Mouse (Mus musculus) embryo, embryonic 10 days (tissue): ENCODE measurements around the gene Ralgps2.

Source experiments
- DNase-seq: peaks from one replicate; pipeline ENCODE4 v3.0.0-alpha.2; 2015; ENCODE audit warnings: low spot score

Gene Ralgps2

DNA sequence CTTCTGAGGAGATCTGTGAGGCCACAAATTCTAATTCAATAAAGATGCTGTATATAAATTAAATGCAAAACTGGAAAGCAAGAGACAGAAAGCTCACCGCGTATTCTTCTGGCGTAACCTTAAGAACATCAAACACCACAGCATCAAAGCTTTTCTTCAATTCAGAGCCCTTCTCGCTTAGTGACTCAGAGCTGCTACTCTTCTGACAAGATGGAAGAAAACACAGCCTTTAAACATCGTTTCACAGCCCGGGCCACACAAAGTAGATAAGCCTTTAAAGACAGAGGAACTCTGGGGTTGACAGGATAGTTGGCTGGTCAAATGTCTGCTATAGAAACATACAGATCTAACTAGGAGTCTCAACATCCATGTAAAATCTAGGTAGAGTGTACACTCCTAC is 37.7 kb downstream of the Ralgps2 start:
- DNase-seq: no peak

GRCm38 (mm10) chr1:156891561-156891960 is 47.9 kb downstream of the Ralgps2 start:
- no peak for DNase-seq

GRCm38 (mm10) chr1:156888830-156889229 is 50.6 kb downstream of the Ralgps2 start:
- no peak for DNase-seq

- no peak for DNase-seq
Measured at GRCm38 (mm10) chr1:156885879-156886278, 53.5 kb downstream of the Ralgps2 start.

DNA sequence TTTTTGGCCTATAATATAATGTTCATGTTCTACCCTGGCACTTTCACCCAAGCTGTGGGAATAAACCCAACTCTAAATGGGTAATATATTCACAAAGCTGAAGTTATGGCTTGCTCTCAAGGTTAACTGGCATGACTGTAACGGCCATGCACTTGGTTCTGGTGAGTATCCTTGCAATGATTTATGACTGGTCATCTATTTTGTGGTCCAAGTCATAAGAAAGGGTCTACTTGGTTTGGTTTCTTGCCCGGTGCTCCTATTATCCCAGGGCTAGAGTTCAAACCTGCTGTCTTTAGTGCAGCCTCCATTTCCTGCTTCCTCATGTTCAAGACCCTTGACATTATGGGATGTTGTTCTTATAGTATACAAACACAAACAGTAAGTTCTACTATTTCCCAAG is 54.6 kb downstream of the Ralgps2 start:
- DNase-seq: no peak

DNA sequence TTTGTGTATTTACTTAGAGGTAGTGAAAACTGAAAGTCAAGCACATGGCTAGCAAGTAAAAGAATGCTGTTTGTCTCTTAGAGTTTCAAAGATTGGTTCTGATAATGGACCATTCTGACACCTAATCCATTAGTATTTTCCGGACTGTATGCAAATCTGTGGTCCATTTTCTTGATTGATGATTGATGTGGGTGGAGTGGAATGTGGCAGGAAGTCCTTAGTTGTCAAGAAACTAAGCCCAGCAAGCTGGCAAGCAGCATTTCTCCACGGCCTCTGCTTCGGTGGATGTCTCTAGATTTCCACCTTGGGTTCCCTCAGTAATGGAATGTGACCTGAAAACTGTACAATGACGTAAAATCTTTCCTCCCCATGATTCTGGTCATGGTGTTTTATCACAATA is 68.8 kb downstream of the Ralgps2 start:
- DNase-seq: no peak

- no peak for DNase-seq
Measured at GRCm38 (mm10) chr1:156870028-156870427, 69.4 kb downstream of the Ralgps2 start.

- DNase-seq: no peak
Measured at GRCm38 (mm10) chr1:156864240-156864639, 75.2 kb downstream of the Ralgps2 start.

- no peak for DNase-seq
Measured at GRCm38 (mm10) chr1:156863726-156864125, 75.7 kb downstream of the Ralgps2 start.

DNA sequence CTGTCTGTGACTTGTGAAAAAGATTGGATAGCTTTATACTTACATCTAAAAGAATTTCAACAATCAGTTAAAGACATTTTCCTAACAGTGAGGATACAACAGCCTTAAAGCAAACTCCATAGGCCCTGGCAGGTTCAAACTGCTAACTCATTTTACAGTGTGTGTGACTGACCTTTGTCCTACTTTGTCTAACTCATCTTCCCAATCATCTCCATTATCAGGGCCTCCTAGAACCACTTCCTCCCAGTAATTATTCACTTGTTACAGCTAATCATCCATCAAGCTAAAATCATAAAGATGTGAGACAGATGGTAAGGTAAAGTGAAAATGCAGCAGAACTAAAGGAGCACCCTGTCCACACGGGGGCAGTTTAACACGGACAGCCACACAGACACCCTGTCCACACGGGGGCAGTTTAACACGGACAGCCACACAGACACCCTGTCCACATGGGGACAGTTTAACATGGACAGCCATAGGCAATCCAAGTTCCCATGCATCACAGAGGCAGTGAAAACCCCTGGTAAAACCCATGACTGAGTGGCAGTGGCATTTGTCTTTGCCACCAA is 77.9 kb downstream of the Ralgps2 start:
- DNase-seq: no peak

DNA sequence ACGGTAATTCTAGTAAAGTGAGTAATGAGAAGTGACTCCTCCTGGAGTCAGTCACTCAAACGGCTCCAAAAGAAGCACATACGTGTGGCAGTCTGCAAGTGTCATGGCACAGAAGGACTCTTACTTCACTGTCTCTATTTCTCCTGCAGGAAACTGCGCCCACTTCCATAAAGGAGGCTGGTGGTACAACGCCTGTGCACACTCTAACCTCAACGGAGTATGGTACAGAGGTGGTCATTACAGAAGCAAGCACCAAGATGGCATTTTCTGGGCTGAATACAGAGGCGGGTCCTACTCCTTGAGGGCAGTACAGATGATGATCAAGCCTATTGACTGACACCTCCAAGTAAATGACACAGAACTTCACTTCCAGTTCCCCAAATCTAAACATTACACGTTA is 79.2 kb downstream of the Ralgps2 start:
- no peak for DNase-seq

- DNase-seq: no peak
Measured at GRCm38 (mm10) chr1:156859711-156860250, 79.6 kb downstream of the Ralgps2 start.

- DNase-seq: no peak
Measured at GRCm38 (mm10) chr1:156859156-156859555, 80.3 kb downstream of the Ralgps2 start.

DNA sequence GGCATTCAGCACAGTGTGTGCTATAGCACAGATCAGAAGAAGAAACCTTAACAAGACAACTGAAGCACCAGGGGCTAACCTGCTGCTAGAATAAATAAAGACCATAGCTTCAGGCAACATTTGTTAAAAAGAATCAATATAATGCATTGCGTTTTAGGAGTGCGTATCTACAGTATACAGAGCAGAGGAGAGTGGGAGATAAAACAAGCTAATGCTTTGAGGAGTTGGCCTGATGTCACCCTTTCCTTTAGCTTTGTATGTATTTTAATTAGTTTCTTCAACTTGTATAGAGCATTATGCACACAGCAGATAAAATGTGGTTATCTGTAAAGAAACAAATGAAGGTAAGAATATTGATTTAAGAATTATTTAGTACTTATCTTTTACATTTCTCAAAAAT is 82.8 kb downstream of the Ralgps2 start:
- no peak for DNase-seq

GRCm38 (mm10) chr1:156854558-156854957 is 84.9 kb downstream of the Ralgps2 start:
- DNase-seq: no peak

DNA sequence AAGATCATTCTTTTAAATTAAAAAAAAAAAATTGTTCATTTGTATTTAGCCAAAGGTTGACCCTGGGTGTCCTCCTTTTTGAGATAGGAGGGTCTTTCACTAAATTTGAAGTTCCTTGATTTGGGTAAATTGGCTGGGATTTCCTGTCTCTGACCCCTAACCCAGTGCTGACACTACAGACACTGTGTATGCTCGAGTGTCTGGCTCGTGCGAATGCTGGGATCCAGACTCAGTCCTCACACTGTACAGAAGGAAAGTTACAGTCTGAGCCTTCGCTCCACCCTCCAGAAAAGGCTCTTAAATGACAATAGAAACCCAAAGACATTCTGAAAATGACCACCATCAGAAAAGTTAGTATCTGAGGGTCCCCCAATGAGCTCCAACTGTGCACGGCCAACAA is 86.6 kb downstream of the Ralgps2 start:
- no peak for DNase-seq

DNA sequence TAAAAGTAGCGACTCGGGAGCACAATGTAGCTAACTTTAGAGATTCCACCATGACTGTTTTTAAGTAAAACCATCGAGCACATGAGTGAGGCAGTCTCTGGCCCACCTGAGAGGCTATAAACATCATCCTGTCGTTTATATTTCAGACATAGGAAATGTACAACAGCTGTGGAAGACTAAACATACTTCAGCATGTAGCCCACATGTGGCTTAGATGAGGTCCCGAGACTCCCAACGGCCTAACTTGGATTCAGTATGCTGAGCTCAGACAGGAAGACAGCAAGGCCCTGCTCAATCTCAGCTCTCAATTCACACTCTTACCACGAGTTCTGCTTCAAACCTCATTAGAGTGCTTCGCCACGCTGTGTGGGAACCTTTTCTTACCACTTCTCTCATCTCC is 87.0 kb downstream of the Ralgps2 start:
- DNase-seq: peak; percentile 43

DNA sequence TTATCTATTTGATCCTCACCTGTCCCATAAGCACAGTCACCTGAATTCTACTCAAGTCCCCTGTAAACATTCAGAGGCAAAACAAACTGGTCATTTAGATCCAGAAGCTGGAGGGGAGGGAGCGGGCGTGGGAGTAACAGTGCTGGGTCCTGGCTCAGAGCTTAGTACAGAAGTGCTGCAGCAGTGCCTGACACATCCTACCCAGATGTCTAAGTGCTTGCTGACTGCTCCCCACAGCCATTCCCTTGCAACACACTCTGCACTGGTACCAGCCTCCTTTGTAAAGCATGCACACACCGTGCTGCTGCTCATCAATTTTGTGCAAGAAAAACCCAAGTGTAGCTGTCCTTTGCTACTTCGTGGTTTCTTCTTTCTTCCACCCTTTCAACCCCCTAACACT is 92.3 kb downstream of the Ralgps2 start:
- DNase-seq: no peak

- no peak for DNase-seq
Measured at GRCm38 (mm10) chr1:156841625-156842339, 97.6 kb downstream of the Ralgps2 start.

GRCm38 (mm10) chr1:156838695-156839094 is 100.7 kb downstream of the Ralgps2 start:
- peak; percentile 83 for DNase-seq

- no peak for DNase-seq
Measured at GRCm38 (mm10) chr1:156838177-156838576, 101.2 kb downstream of the Ralgps2 start, which contains the start of gene Angptl1. TSS of gene Angptl1 (plus strand) at chr1:156838562.

GRCm38 (mm10) chr1:156819236-156819635 is 120.2 kb downstream of the Ralgps2 start:
- no peak for DNase-seq

- DNase-seq: no peak
Measured at GRCm38 (mm10) chr1:156813485-156813884, 125.9 kb downstream of the Ralgps2 start.

DNA sequence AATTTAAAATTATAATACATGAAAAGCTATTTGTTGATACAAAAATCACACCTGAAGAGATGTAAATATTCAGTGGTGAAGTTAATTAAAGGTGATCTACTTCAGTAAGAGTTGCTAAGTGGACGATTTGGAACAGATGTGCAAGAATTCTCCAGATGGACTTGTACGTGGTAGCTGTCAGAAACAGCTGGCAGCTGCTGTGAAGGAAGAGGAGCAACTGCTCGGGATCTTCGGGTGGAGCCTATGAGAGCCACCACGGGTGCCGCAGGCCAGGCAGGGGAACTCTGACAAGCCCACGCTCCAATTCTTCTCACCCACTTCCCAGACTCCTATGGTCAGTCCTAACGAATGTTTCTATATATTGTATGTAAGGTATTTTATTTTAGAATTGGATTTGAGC is 126.7 kb downstream of the Ralgps2 start:
- no peak for DNase-seq
